Mouse (Mus musculus) hematopoietic stem cell, adult 5-6 weeks (primary cell): Measurements from ENCODE around the gene Phospho2. TPM values are rescaled to one million over a fixed set of nuclear protein-coding genes. Genes with fewer than 3 reads are reported as not detected.

ENCODE experiments used
- ATAC-seq, 2 experiments: fragments of 125-278 bp in 1 of 2; replicated peaks in 1 of 2; 2 replicates each; pipeline ENCODE4 v1.8.0; 2016 to 2017; ENCODE audit warnings: inconsistent platforms in 2 of 2, mild to moderate bottlenecking in 2 of 2, moderate number of reproducible peaks in 2 of 2, low read depth in 1 of 2, moderate TSS enrichment in 1 of 2; ENCODE audit not compliant: low FRiP score in 2 of 2, poor library complexity in 2 of 2, severe bottlenecking in 2 of 2, insufficient read depth in 1 of 2, low TSS enrichment in 1 of 2
- total RNA-seq: library from RNA; stranded (forward); fragments of 172-1452, 232-1000 nt; gene quantifications from 2 replicates; pipeline ENCODE4 v1.2.3, GENCODE M21; 2017

Phospho2 gene
- total RNA-seq, 1 experiment from 2014 or later: 35.8 TPM

DNA sequence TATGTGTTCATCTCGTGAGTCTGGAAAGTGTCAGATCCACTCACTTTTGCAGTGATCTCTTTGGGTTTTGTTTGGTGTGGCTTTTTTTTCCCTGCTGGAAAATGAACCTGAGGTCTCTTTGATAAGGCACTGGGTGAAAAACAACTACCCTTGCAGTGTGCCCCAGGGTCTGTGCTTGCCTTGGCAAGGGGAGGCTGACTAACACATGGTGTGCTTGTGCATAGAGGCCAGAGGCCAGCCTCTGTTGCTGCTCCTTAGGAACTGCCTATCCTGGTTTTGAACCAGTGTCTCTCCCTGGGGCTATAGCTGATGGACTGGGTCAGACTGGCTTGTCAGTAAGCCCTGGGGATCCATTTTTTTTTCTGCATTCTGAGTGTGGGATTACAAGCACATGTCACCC lies 30.8 kb downstream of the Phospho2 start:
- no peak for ATAC-seq

DNA sequence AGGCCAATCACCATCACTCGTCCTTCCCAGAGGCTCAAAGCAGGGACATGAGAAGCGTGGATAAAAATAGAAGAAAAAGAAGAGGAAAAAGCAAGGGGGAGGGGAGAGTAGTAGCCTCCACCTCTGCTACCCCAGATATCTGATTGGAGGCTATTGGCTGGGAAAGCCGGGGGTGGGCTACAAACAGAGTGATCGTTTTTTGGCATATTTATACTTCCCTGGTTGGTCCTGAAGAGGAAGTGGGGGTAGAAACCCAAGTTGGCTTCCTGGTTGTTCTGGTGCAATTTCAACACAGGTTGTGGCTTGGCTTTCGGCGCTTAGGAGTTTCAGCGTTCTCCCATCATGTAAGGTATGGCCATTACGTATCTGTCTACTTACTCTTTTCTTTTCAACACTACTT lies 32.3 kb downstream of the Phospho2 start, which contains the start of gene Klhl23:
Klhl23 (plus strand) TSS at position 234 of the 400 bp plus-strand sequence.
- peak; percentile 63 to 79 for ATAC-seq

DNA sequence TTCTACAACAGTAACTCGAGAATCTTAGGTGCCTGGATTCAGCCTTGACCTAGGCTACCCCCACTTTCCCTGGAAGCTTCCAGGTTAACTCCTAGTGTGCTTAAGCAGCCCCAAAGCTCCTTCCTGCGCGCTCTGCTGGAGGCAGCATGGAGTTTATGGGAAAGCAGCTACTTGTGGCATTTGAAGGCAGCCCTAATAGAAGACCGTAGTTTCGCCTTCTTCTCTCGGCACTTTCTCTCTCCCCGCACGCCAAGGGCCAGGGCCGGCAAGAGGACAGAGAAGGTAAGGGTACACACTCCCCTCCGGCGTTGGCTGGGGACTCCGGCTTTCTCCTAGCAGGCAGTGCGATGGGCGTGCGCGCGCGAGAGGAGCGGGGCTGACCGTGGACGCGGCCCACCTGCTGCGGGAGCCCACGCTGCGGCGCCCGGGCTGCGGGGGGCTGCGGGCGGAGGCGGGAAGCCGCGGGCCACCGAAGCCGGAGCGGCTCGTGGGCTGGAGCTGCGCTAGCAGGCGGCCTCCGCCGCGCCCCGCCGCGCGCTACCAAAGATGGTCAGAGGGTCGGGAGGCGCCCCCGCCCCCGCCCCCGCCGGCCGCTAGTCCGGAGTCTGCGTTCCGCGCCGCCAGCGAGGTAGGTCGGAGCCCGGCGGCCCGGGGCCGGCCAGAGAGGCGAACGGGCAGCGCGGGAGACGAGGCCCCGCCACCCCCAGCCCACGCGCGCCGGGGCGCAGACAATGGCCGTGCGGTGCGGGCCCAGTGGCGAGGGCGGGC lies 33.1 kb downstream of the Phospho2 start:
- peak; percentile 17 to 33; a peak in 3 of 4 replicates for ATAC-seq

DNA sequence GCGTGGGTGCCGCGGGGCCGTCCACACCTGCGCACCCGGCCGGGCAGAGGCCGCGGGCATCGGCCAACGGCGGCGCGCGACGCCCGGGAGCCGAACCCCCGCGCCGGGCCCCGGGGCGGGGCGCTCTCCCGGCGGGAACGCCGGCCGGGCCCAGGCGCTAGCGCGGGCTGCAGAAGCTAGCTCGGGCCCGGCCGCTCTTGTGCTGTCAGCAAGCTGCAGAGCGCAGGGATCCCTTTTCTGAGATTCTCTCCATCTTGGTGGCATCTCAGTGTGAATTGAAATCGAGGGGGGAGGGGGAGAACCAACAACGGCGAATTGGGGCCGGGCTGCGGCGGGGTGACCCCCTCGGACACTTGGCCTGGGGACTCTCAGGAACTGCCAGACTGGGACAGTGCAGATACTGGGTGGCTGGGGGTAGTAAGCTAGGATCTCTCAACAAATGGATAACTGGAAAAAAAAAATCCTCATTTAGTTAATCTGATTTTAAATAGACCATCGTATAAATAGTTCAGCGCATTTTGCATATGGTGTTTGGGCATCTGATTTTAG lies 33.8 kb downstream of the Phospho2 start:
- ATAC-seq: no peak

DNA sequence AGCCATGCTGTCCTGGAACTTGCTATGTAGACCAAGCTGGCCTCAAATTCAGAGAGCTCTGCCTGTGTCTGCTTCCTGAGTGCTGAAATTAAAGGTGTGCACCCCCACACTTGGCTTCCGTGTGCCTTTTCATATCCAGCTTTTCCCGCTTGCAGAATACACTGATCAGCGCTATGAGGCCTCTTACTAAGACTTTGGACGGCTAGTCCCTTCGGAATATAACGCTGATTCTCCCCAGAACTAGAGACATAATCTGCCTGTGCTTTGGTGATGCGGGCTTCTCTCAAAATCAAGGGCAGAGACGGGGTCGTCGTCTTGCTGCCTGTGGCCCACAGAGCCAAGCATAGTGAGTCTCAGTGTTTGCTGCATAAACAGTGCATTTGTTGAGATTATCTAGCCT lies 36.5 kb downstream of the Phospho2 start:
- no peak for ATAC-seq

DNA sequence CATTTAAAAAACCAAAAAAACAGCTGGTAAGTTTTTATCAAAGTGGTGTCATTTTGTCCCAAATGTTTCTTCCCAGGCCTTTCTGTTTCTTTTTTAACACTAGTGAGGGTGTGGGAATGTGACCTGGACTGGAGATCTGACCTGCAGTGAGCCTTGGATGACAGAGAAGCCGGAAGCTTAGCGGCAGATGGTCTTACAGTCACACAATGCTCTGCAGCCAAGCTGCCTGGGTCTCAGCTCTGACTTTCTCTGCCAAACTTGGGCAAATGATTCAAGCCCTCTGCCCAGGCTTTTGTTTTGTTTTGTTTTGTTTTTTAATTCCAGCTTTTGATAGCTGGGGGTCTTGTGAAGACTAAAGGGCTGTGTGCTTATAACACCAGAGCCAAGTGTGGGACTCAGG lies 37.0 kb downstream of the Phospho2 start:
- no peak for ATAC-seq

DNA sequence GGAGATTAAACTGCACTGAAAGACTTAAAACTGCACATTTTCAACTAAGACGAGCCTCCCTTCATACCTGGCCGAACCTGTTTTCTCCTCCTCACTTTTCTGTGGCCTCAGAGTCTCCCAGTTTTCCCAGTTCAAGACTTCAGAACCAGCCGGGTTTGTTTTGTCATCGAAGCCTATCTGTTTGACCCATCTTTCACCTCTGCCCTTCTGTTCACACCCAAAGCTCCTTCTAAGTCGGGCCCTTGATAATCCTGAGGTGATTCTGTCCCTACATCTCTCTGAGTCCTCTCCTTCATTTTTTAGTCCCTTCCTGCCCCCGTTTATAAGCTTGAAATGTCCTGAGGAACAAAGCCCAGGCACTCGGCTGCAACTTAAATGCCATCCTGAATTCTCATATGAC lies 38.6 kb downstream of the Phospho2 start:
- no peak for ATAC-seq

DNA sequence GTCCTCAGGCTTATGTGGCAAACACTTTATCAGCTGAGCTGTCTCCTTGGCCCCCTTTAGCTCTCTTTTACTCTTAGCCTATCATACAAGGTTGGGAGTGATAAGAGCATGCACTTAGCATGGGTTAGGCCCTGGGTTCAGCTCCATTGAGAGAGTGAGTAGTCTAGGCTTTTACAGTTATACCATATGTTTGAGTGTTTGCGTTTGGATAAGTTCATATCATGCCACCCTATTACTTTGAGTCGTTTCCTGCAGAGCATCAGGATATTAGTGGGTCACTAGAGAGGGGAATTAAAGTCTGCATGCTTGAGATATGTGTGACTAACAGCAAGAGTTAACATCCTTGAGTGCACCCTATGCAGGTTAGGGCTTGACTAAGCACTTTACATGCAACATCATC lies 40.3 kb downstream of the Phospho2 start:
- ATAC-seq: no peak

DNA sequence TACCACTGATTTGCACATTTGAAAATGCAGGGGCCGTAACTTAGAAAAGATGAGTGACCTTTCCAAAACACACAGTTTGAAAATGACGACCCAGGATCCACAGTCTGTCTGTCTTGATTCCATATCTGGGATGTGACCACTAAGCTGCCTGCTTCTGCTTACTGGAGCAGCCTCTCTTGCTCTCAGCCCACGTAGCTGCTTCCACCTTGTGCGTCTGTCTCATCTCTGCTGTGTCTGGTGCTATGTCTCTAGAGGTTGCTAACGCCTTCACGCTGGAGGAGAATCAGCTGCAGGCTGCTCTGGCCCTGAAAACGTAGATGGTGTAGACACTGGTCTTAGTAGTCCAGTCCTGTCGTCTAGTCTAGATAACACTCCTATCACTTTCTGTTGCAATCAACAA lies 40.7 kb downstream of the Phospho2 start:
- no peak for ATAC-seq

DNA sequence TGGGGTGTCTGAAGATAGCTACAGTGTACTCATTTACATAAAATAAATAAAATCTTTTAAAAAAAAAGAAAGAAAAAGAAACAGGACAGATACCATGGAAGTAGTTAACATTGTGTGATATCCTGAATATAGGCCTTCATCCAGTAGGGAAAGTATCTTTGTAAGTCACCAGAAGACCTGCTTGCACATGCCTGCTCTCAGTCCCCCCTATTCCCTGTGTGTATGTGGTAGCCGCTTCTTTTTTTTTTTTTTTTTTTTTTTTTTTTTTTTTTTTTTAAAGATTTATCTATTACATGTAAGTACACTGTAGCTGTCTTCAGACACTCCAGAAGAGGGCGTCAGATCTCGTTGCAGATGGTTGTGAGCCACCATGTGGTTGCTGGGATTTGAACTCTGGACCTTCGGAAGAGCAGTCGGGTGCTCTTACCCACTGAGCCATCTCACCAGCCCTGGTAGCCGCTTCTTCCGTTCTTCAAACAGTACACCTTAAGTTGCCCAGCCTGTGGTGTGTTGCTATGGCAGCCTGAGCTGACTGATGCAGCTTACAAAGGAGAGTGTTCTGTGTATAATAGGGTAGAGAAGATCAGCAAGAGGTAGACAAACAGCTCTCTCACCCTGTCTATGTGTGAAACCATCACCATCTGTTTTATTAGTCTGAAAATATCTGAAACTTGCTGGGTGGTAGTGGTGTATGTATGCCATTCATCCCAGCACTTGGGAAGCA lies 48.0 kb downstream of the Phospho2 start:
- ATAC-seq: no peak

DNA sequence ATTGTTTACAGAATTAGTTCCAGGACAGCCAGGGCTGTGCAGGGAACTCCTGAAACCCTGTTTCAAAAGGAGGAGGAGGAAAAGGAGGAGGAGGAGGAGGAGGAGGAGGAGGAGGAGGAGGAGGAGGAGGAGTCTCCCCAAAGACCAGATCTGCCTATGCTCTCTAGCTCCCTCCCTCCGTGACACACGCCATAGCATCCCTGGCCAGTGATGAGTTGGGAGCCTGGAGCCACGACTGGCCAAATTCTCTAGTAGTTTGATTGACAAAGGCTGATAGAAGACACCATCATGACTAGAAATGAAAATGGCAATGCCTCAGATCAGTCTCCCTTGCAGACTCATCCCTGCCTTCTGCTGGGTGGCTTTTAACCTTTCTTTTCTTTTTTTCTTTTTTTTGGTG lies 48.6 kb downstream of the Phospho2 start:
- ATAC-seq: no peak

DNA sequence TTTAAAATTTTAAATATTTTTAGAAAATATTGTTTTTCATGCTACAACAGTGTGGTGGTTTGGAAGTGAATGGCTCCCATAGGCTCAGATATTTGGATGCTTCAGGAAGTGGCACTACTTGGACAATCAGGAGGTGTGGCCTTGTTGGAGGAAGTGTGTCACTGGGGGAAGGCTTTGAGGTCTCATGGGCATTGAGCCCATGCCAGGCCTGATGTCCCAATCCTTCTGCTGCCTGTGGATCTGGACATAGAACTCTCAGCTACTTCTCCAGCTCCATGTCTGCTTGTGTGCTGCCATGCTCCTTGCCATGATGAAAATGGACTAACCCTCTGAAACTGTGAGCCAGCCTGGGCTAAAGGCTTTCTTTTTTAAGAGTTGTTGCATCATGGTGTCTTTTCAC lies 49.3 kb downstream of the Phospho2 start:
- no peak for ATAC-seq

DNA sequence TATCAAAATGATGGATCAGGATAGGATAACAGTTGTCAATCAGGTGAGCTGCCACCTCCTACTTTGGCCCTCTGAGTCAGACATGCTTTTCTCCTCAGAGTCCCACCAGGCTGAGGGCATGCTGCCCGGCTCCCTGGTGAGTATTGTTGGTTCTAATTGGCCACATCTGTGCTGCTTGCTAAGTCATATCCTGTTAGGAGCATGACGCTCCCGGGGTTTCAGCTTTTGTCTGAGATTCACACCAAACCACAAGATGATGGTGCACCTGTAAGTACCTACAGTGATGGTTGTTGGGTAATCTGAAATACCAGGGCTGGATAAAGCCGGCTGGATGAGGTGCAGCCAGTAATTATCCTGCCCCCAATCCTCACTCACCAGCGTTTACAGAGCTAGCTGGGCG lies 50.8 kb downstream of the Phospho2 start:
- peak in 1 of 2 experiments; percentile 58; a peak in 3 of 4 replicates for ATAC-seq

DNA sequence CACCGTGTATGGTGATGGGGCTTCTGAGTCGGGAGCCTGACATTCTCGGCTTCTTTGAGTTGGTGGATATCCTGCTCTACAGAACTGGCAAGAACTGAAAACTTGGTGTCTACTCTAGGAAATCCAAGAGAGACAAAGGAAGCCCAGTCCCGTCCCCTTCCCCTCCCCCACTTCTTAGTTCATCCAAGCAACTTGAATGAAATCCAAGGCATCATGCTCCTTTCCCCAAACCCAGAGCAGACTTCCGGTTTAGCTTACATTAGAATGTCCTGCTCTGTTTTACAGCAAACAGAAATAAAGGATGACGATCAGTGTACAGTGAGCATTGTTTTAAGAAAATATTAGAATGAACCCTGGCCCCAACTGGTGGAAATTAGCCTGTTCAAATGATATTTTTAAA lies 59.8 kb downstream of the Phospho2 start:
- ATAC-seq: no peak

Other genes with a start within 250 kb of the Phospho2 start
- gene Lrp2, start 203.6 kb upstream of the Phospho2 start, total RNA-seq: not detected in 2 replicates
- 6.3 TPM in 2 replicates for gene Bbs5, start 142.5 kb upstream of the Phospho2 start, total RNA-seq
- gene Klhl41, start 119.5 kb upstream of the Phospho2 start, total RNA-seq: not detected in 2 replicates
- gene Fastkd1, start 76.1 kb upstream of the Phospho2 start, total RNA-seq: 16.5 and 18.6 TPM in 2 replicates
- gene Ppig, start 67.1 kb upstream of the Phospho2 start, total RNA-seq: 86.2 and 112 TPM in 2 replicates
- gene Ccdc173, start within 50 bp of the Phospho2 start, total RNA-seq: 4.5 and 8.9 TPM in 2 replicates
- 23.3 and 36.3 TPM in 2 replicates for gene Klhl23, start 32.3 kb downstream of the Phospho2 start, total RNA-seq
- gene Ssb, start 71.9 kb downstream of the Phospho2 start, total RNA-seq: 543 and 668 TPM in 2 replicates
- 36.4 and 42.1 TPM in 2 replicates for gene Mettl5, start 96.0 kb downstream of the Phospho2 start, total RNA-seq
- 55.3 and 62.1 TPM in 2 replicates for gene Ubr3, start 107.6 kb downstream of the Phospho2 start, total RNA-seq
- gene Myo3b, start 249.5 kb downstream of the Phospho2 start, total RNA-seq: 0.25 and 1.5 TPM in 2 replicates